ENCODE assay signal across 19 mouse cellular contexts in the genomic region with DNA sequence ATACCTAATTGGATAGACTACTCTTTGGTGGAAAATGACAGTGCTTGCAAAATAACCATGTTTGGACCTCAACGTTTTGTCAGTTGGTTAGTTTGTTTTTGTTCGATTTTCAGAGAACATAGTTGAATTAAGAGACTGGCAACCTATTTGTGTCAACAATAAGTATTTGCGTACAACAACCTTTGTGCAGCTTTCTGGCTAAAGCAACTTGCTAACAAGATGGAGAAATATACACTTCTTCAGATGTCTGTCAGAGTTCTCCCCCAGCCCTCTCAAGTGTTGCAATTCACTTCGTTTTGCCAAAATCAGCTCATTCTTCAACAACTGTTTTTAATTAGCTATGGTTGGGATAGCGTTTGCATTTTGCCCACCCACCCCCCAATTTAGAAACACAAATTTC. TPM values are rescaled to one million over a fixed set of nuclear protein-coding genes. Genes with fewer than 3 reads are reported as not detected.
"Had no signal": no experiment of that assay in that cellular context is flagged by ENCODE, and none has a peak within 500 bp of the region (broad histone marks: within the 10 kb centered on the region; RNA-seq: fewer than 3 reads in every experiment).

No protein-coding gene starts in this region.

- H3K9me3 ChIP-seq: lung, embryonic 15.5 days; megakaryocyte, embryonic 14.5 days; midbrain, embryonic 13.5 days; midbrain, embryonic 15.5 days; neural tube, embryonic 12.5 days; stomach, embryonic 15.5 days had no signal

- H3K4me1 ChIP-seq: lung, embryonic 15.5 days; megakaryocyte, embryonic 14.5 days; midbrain, embryonic 13.5 days; midbrain, embryonic 15.5 days; neural tube, embryonic 12.5 days; stomach, embryonic 15.5 days had no signal

- H3K4me2 ChIP-seq: lung, embryonic 15.5 days; midbrain, embryonic 11.5 days; midbrain, embryonic 13.5 days; midbrain, embryonic 15.5 days; neural tube, embryonic 12.5 days; stomach, embryonic 15.5 days had no signal

- DNase-seq: lung, adult 2 months; lung, postnatal 14 days; lung, postnatal 36 days; right cerebral cortex, postnatal 14 days; thymus, postnatal 14 days; thymus, postnatal 36 days had no signal

- H3K27me3 ChIP-seq: lung, embryonic 15.5 days; megakaryocyte, embryonic 14.5 days; midbrain, embryonic 13.5 days; midbrain, embryonic 15.5 days; neural tube, embryonic 12.5 days; stomach, embryonic 15.5 days had no signal

- H3K9ac ChIP-seq: lung, embryonic 15.5 days; midbrain, embryonic 13.5 days; midbrain, embryonic 15.5 days; neural tube, embryonic 12.5 days; stomach, embryonic 15.5 days had no signal

- H3K4me3 ChIP-seq: lung, embryonic 15.5 days; megakaryocyte, embryonic 14.5 days; midbrain, embryonic 13.5 days; midbrain, embryonic 15.5 days; neural tube, embryonic 12.5 days; stomach, embryonic 15.5 days had no signal

- ATAC-seq: lung, postnatal 0 days; midbrain, embryonic 13.5 days; midbrain, embryonic 15.5 days had no signal

- H3K27ac ChIP-seq: lung, embryonic 15.5 days; macrophage; midbrain, embryonic 13.5 days; midbrain, embryonic 15.5 days; neural tube, embryonic 12.5 days; stomach, embryonic 15.5 days; stomach, postnatal 0 days had no signal

- H3K36me3 ChIP-seq: lung, embryonic 15.5 days; midbrain, embryonic 13.5 days; midbrain, embryonic 15.5 days; neural tube, embryonic 12.5 days; stomach, embryonic 15.5 days had no signal

RNA-seq across cellular contexts. Expression of a gene that starts 46.5 kb away (rescaled TPM):
- total RNA-seq: megakaryocyte progenitor cell, adult 5-6 weeks; monocyte, adult 5-6 weeks; neutrophil, adult 5-6 weeks had no signal
- polyA plus RNA-seq: macrophage had no signal
